Mouse (Mus musculus): Measurements from ENCODE around the gene Arhgap40. TPM values are rescaled to one million over a fixed set of nuclear protein-coding genes. Genes with fewer than 3 reads are reported as not detected.
A peak's percentile ranks its signal among the peaks of the same experiment; 100 is the strongest.

The Arhgap40 gene
- polyA plus RNA-seq, 1 experiment from 2014 or later: 0.23 TPM

- Histone ChIP-seq H3K9me3 (no peaks in the 10 kb centered on the region), H3K4me3 (replicated peaks) (no peak overlapping the region), H3K36me3 (no peaks in the 10 kb centered on the region), H3K27ac (no peak overlapping the region), H3K27me3 (replicated peaks) (no peaks in the 10 kb centered on the region), H3K4me1 (replicated peaks) (no peaks in the 10 kb centered on the region), H3K4me2 (replicated peaks) (no peak overlapping the region), H3K9ac (no peak overlapping the region)
- ATAC-seq: no peak
- WGBS: 63% methylated on average over 11 of the region's 11 CpGs
Observed at GRCm38 (mm10) chr2:158519071-158519470, 6.5 kb downstream of the Arhgap40 start.

DNA sequence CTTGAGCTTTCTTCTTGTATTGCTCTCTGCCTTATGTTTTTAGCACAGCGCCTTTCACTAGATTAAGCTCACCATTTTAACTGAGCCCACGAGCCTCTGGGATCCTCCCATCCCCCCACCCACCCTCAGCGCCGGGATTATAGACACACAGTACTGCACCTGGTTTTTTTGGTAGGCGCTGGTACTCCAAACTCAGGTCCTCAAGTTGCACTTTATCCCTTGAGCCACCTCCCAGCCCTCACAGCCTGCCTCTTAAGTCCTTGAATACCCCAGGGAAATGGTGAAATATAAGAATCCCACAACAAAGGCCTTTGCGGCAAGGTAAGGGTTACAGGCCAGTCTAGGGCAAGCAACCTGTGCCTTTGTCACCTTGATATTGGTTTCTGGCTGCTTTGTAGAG, 7.2 kb downstream of the Arhgap40 start:
- Histone ChIP-seq H3K4me2 (replicated peaks) (no peak overlapping the region), H3K27me3 (replicated peaks) (no peaks in the 10 kb centered on the region), H3K4me3 (replicated peaks) (no peak overlapping the region), H3K4me1 (replicated peaks) (no peaks in the 10 kb centered on the region), H3K9me3 (no peaks in the 10 kb centered on the region), H3K27ac (no peak overlapping the region), H3K36me3 (no peaks in the 10 kb centered on the region), H3K9ac (no peak overlapping the region)
- WGBS: 78% methylated on average over 6 of the region's 6 CpGs
- no peak for ATAC-seq

GRCm38 (mm10) chr2:158523060-158523459, 10.5 kb downstream of the Arhgap40 start:
- no peaks in the 10 kb centered on the region for H3K9me3 ChIP-seq
- 66% methylated on average over 8 of the region's 8 CpGs for WGBS
- H3K4me2 ChIP-seq (replicated peaks): no peak overlapping the region
- no peaks in the 10 kb centered on the region for H3K36me3 ChIP-seq
- H3K4me1 ChIP-seq (replicated peaks): no peaks in the 10 kb centered on the region
- H3K27me3 ChIP-seq (replicated peaks): no peaks in the 10 kb centered on the region
- H3K4me3 ChIP-seq (replicated peaks): no peak overlapping the region
- H3K27ac ChIP-seq: no peak overlapping the region
- no peak overlapping the region for H3K9ac ChIP-seq
- ATAC-seq: no peak

- Histone ChIP-seq H3K9ac (no peak overlapping the region), H3K27me3 (replicated peaks) (no peaks in the 10 kb centered on the region), H3K9me3 (no peaks in the 10 kb centered on the region), H3K27ac (no peak overlapping the region), H3K4me2 (replicated peaks) (no peak overlapping the region), H3K36me3 (no peaks in the 10 kb centered on the region), H3K4me1 (replicated peaks) (no peaks in the 10 kb centered on the region), H3K4me3 (replicated peaks) (no peak overlapping the region)
- 81% methylated on average over 16 of the region's 16 CpGs for WGBS
- ATAC-seq: no peak
Observed at GRCm38 (mm10) chr2:158524129-158524860, 11.7 kb downstream of the Arhgap40 start.

DNA sequence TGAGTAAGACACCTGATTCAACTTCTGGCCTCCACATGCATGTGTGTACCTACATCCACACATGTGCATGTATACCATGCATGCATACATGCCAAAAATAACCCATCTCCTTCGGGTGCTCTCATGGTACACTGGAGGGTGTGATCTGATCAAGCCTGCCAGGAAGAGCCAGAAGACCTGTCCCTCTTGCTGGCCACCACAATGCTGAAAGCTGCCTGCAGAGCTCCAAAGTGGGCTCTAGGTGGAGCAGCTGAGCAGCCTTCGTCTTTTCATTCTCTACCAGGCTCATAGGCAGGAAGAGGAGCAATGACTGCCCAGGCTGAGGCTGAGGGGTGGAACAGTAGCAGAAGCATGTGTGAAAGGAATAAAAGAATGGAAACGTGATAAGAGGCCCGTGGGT, 21.5 kb downstream of the Arhgap40 start:
- no peak overlapping the region for H3K4me2 ChIP-seq (replicated peaks)
- H3K4me1 ChIP-seq (replicated peaks): no peaks in the 10 kb centered on the region
- no peaks in the 10 kb centered on the region; the same call in 1 of the 2 replicates for H3K27me3 ChIP-seq (replicated peaks)
- H3K36me3 ChIP-seq: no peaks in the 10 kb centered on the region
- no peak for ATAC-seq
- no peaks in the 10 kb centered on the region for H3K9me3 ChIP-seq
- 9% methylated on average over 4 of the region's 4 CpGs for WGBS
- no peak overlapping the region for H3K4me3 ChIP-seq (replicated peaks)
- H3K27ac ChIP-seq: no peak overlapping the region
- H3K9ac ChIP-seq: no peak overlapping the region

GRCm38 (mm10) chr2:158534559-158534958, 22.0 kb downstream of the Arhgap40 start:
- Histone ChIP-seq H3K27me3 (replicated peaks) (no peaks in the 10 kb centered on the region; the same call in 1 of the 2 replicates), H3K36me3 (no peaks in the 10 kb centered on the region), H3K4me2 (replicated peaks) (no peak overlapping the region), H3K9ac (no peak overlapping the region), H3K4me3 (replicated peaks) (no peak overlapping the region), H3K4me1 (replicated peaks) (no peaks in the 10 kb centered on the region), H3K9me3 (no peaks in the 10 kb centered on the region), H3K27ac (no peak overlapping the region)
- WGBS: 69% methylated on average over 8 of the region's 8 CpGs
- no peak for ATAC-seq

DNA sequence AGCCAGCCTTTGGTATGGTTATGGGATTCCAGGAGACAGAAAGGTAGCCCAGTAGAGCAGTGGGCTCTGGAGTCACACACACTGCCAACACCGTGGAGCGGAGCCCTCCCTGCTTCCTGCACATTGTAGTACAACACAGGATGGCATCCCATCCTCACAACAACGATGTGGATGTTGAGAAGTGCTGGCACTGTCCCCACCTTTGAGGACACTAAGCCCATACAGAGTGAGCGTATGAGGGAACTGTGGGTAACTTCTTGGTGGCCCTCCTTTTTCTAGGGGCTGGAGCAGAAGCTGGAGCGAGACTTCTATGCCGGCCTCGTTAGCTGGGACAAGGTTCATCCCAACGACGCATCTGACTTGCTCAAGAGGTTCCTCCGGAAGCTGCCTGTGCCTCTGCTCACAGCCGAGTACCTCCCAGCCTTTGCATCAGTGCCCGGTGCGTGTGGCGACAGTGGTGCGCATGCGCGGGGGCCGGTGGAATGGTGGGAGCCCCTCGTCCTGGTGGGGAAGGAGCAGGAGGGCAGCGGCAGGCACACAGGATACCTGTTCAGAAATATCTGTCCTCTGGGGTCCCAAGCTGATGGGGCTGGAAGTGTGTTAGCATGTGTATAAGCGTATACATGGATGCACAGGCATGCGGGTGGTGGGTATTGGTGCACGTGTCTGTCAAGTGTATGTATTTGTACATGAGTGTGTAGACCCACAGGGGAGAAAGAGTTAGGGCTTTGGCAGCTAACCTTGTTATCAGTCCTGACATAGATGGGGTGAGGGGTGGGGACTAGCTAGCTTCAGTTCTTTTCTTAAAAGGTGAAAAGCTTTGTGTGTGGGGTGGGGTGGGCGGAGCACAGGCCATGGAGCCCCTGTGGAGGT, 27.1 kb downstream of the Arhgap40 start:
- peak overlapping the region; percentile 33; the same call in 1 of the 2 replicates for H3K4me2 ChIP-seq (replicated peaks)
- ATAC-seq: no peak
- H3K9me3 ChIP-seq: no peaks in the 10 kb centered on the region
- H3K9ac ChIP-seq: no peak overlapping the region
- 47% methylated on average over 24 of the region's 24 CpGs for WGBS
- H3K36me3 ChIP-seq: no peaks in the 10 kb centered on the region
- no peak overlapping the region for H3K27ac ChIP-seq
- H3K4me3 ChIP-seq (replicated peaks): no peak overlapping the region
- H3K27me3 ChIP-seq (replicated peaks): no peaks in the 10 kb centered on the region; the same call in 1 of the 2 replicates
- H3K4me1 ChIP-seq (replicated peaks): no peaks in the 10 kb centered on the region

- Histone ChIP-seq H3K27ac (no peak overlapping the region), H3K9me3 (no peaks in the 10 kb centered on the region), H3K4me3 (replicated peaks) (no peak overlapping the region), H3K36me3 (no peaks in the 10 kb centered on the region), H3K4me1 (replicated peaks) (no peaks in the 10 kb centered on the region), H3K27me3 (replicated peaks) (no peaks in the 10 kb centered on the region), H3K4me2 (replicated peaks) (no peak overlapping the region), H3K9ac (no peak overlapping the region)
- 39% methylated on average over 4 of the region's 4 CpGs for WGBS
- no peak for ATAC-seq
Observed at GRCm38 (mm10) chr2:158541286-158541685, 28.7 kb downstream of the Arhgap40 start.

GRCm38 (mm10) chr2:158545266-158545665, 32.7 kb downstream of the Arhgap40 start:
- ATAC-seq: no peak
- H3K27me3 ChIP-seq (replicated peaks): peaks cover 7% of the 10 kb centered on the region
- 76% methylated on average over 2 of the region's 2 CpGs for WGBS

GRCm38 (mm10) chr2:158546751-158547150, 34.2 kb downstream of the Arhgap40 start:
- H3K4me2 ChIP-seq (replicated peaks): peak overlapping the region; percentile 40

More at GRCm38 (mm10) chr2:158545266-158545665, 32.7 kb downstream of the Arhgap40 start:
- H3K9me3 ChIP-seq: no peaks in the 10 kb centered on the region
- no peak overlapping the region for H3K9ac ChIP-seq
- no peaks in the 10 kb centered on the region for H3K36me3 ChIP-seq
- 0 out of 2 replicates have a peak, but pooled peaks cover 2% of the 10 kb centered on the region for H3K4me1 ChIP-seq (replicated peaks)
- H3K4me2 ChIP-seq (replicated peaks): no peak overlapping the region
- H3K27ac ChIP-seq: no peak overlapping the region
- H3K4me3 ChIP-seq (replicated peaks): no peak overlapping the region

DNA sequence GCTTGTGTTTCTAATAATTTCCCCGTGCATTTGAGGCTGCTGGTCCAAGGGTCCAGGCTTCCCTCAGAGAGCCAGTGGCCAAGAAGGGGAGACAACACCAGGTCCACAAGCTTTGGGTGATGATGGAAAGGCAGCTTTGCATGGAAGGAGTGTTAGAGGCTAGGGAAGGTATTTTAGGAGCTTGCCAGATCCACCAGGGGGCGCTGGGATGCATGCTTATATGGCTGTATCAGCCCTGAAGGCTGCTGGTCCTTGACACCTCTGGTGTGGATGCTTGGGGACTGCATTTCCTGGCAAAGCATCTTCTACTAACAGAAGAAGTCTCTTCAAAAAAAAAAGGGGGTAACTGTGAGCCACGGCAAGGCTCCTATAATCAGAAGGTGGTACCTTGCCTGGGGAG, 37.5 kb downstream of the Arhgap40 start:
- Histone ChIP-seq H3K36me3 (no peaks in the 10 kb centered on the region), H3K27ac (no peak overlapping the region), H3K9ac (no peak overlapping the region), H3K4me1 (replicated peaks) (0 out of 2 replicates have a peak, but pooled peaks cover 2% of the 10 kb centered on the region), H3K4me3 (replicated peaks) (no peak overlapping the region), H3K9me3 (no peaks in the 10 kb centered on the region), H3K4me2 (replicated peaks) (no peak overlapping the region), H3K27me3 (replicated peaks) (peaks cover 29% of the 10 kb centered on the region)
- no peak for ATAC-seq
- 4% methylated on average over 3 of the region's 3 CpGs for WGBS

More at GRCm38 (mm10) chr2:158546751-158547150, 34.2 kb downstream of the Arhgap40 start:
- Histone ChIP-seq H3K36me3 (no peaks in the 10 kb centered on the region), H3K4me1 (replicated peaks) (0 out of 2 replicates have a peak, but pooled peaks cover 2% of the 10 kb centered on the region), H3K4me3 (replicated peaks) (no peak overlapping the region), H3K27me3 (replicated peaks) (peaks cover 9% of the 10 kb centered on the region), H3K27ac (no peak overlapping the region), H3K9me3 (no peaks in the 10 kb centered on the region), H3K9ac (no peak overlapping the region)
- 6% methylated on average over 17 of the region's 17 CpGs for WGBS
- ATAC-seq: peak; percentile 51; the same call in 1 of the 2 replicates

- WGBS: 12% methylated on average over 10 of the region's 10 CpGs
Observed at GRCm38 (mm10) chr2:158554366-158554765, 41.8 kb downstream of the Arhgap40 start.

More at GRCm38 (mm10) chr2:158554366-158554765, 41.8 kb downstream of the Arhgap40 start:
- Histone ChIP-seq H3K27ac (no peak overlapping the region), H3K9me3 (no peaks in the 10 kb centered on the region), H3K4me3 (replicated peaks) (no peak overlapping the region), H3K27me3 (replicated peaks) (peaks cover 33% of the 10 kb centered on the region), H3K4me2 (replicated peaks) (no peak overlapping the region), H3K4me1 (replicated peaks) (peaks cover 5% of the 10 kb centered on the region; the same call in 1 of the 2 replicates), H3K9ac (no peak overlapping the region), H3K36me3 (no peaks in the 10 kb centered on the region)
- ATAC-seq: no peak
